Mouse (Mus musculus) right cerebral cortex, postnatal 4 days (tissue): Measurements from ENCODE around the gene Pik3r3.
"Not testable (repeated sequence)": the region's sequence is repeated elsewhere in the genome, so short reads cannot be mapped to it uniquely, and the experiment has no call there.

Experiments used
- DNase-seq: peaks from one replicate; pipeline ENCODE4 v3.0.0-alpha.2; 2022

The Pik3r3 gene

GRCm38 (mm10) chr4:116221140-116221851 is at the start of gene Pik3r3:
Gene Pik3r3, plus strand, starts transcription at chr4:116221618.
- DNase-seq: peak; percentile 99

DNA sequence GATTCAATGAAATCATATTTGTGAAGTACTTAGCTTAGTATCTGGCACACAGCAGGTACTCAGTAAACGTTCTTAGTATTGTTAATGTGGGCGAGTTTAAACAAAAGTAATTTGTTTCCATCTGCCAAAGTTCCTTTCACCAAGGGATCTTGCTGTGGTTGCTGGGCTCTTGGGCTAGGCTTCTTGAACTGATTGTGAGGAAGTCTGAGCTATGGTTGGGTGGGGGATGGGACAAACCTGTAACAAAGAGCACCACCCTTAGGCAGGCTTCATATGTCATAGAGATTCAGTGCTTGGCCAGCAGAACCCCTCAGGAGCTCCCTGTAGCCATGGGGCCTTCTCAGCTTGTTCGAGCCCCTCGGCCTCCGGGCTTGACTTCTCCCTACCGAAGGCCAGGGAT is 48.3 kb upstream of the Pik3r3 start, which contains the start of the genes 1700042G07Rik and Gm49337:
Gene 1700042G07Rik, plus strand, starts transcription at position 301 of the 400 bp plus-strand sequence.
Gene Gm49337, plus strand, starts transcription at position 313 of the 400 bp plus-strand sequence.
- no peak for DNase-seq

GRCm38 (mm10) chr4:116173752-116174151 is 47.7 kb upstream of the Pik3r3 start:
- no peak for DNase-seq

DNA sequence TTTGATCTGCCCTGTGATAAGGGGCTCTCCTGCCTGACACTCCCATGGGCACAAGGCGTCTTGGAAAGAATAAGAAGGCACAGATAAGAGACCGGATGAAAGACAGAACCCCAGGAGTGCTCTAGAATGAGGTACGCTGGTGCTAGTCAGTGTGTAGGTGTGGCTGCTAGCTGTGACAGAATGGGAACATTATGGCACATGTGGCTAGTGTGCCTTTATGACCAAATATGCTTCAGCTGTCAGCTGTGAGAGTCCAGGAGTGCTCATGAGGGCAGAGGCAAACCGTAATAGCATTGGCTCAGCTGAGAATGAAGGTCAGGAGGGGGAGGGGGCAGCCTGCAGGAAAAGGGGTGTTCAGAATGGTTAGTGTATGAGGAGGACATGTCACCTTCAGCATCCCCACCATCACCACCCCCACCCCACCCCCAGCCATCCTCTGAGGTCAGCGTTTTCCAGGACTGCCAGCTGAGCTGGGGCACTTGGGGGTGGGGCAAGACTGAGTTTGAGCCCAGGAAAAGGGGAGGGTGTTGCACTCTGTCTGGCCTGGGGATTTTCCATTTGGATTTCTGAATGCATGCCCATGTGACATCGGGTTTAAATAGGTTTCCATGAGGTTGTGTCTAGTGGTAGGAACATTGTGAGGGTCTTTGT is 46.8 kb upstream of the Pik3r3 start:
- no peak for DNase-seq

DNA sequence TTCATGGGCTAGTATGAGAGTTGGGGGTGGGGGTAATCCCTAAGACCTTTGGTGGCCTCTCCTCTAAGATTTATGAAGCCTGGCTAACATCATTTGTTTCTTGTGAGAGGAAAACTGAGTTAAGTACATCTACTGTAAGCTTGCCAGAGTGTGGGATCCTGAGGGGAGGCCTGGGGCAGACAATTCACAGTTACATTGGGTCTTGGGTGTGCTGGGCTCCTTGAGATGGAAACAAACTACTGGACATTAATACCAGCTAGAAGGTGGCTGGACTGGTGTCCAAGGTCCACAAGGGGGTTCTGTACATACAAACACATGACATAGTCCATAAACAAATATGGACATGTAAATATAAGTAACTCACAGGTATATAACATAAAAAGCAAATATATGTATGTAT is 46.3 kb upstream of the Pik3r3 start:
- no peak for DNase-seq

DNA sequence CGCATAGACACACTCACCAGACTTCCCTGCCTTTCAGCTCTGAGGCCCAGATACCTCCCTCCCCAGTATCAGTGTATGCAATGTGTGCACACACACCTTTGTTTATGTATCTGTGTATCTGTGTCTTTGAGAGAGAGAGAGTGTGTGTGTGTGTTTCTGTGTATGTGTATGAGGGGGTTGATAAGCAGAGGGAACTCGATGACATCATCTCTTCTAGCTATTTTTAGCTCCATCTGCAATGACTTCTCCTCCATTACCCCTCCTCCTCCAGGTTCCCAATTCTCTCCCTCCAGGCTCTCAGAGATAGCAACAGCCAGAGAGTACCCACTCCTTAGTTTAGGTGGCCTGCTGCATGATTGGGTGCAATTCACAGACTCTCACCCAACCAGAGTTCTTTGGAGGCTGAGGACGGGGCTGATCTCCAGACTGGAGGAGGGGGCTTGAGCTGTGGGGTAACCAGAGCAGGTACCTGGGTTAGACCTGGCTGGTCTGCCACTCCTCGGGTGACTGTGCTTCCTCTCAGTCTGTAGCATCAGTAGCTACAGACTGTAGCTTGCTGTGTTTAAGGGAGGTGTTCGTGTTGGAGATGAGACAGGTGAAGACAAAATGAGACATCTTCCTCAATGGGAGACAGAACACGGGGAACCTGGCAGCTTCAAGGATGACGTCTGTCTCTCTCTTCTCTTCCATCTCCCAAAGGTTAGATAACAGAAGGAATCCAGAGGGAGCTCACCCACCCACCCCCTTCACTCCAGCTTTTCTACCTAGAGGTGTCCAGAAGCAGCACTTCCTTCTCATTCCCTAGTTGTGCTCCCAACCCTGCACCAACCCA is 45.5 kb upstream of the Pik3r3 start:
- DNase-seq: no peak

DNA sequence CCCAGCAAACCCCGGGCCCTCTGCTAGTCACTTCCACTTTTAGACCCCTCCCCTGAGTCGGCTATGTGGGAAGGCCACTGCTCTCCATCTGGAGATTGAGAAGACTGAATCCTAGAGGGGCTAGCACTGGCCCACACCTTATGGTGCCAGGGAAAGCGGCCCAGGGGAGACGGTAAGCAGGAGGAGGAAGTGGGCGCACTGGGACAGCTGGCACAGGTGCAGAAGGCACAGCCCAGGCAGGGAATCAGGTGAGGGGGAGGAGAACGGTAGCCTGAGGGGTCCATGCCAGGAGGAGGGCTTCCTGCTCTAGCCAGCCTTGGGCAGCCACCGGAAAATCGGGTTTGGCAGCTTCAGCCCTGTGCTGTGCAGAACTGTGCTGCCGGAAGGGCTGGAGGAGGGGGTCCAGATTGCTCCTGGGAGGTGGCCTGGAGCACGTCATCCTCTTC is 44.9 kb upstream of the Pik3r3 start:
- peak; percentile 63 for DNase-seq

DNA sequence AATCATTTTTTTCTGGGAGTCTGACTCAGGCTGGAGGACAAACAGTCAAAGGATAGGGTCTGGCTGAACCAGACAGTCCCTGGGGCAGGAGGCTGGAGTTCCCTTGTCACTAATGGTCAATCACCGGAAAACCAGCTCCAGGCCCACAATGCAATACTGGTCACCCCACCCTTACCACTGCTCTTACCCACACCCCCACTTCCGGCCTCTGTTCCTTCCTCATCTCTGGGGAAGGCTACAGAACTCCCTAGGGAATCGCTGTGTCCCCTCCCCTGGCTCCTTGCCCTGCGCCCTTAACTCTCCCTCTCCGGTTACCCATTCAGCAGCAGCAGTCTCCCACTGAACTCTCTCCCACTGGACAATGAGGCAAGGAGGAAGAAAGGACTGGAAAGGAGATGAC is 44.3 kb upstream of the Pik3r3 start:
- DNase-seq: peak; percentile 40

- DNase-seq: no peak
Observed at GRCm38 (mm10) chr4:116182079-116182478, 39.3 kb upstream of the Pik3r3 start.

GRCm38 (mm10) chr4:116182745-116183144 is 38.7 kb upstream of the Pik3r3 start:
- no peak for DNase-seq

DNA sequence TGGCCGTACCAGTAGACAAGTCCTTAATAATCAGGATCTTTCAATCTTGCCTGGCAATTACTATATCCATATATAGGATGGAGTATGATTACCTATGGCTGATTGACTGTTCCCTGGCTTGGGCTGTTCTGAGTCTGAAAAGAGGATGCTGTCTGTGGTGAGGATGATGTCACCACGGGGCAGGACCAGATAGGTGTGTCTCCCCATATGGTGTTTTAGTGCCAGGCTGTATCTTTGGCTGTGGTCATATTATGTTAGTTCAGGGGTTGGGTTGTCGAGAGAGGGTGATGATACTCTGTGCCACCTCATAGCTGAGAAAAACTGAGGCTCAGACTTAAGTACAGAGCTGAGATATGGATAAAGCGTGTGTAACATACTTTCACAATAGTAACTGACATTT is 36.3 kb upstream of the Pik3r3 start:
- DNase-seq: no peak

GRCm38 (mm10) chr4:116192286-116192835 is 29.1 kb upstream of the Pik3r3 start:
- DNase-seq: no peak

DNA sequence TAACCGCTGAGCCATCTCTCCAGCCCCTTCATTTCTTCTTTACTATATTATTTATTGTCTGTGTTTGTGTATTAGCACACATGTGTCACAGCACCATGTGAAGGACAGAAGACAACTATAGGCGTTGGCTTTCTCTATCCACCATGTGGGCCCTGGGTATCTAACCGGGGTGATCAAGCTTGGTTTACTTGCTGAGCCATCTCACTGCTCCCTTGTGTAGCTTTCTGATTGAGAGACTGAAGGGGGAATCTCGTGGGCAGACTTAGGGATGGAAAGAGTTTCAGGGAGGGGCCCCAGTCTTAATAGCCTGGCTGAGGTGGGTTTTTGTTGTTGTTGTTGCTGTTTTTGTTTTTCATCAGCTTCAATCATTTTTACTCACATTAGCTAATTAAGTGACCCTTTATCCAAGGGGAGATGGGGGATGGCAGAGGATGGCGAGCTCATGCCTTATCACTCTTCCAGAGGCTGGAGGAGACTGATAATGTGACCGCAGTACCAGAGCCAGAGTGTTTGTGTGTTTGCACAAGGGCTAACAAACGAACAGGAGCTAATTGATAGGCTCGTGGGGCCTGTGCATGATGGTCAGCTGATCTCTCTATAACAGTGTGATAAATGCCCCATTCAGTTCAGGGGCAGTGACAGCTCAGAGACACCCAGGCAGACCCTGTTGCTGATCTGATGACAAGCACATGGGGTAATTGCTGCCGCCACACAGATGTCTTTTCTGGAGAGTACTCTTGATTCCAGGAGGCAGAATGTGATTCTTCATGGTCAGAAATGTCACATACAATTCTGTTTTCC is 27.6 kb upstream of the Pik3r3 start:
- DNase-seq: no peak

- DNase-seq: no peak
Observed at GRCm38 (mm10) chr4:116198422-116198821, 23.0 kb upstream of the Pik3r3 start.

GRCm38 (mm10) chr4:116204422-116204821 is 17.0 kb upstream of the Pik3r3 start:
- no peak for DNase-seq

GRCm38 (mm10) chr4:116206531-116206930 is 14.9 kb upstream of the Pik3r3 start:
- DNase-seq: no peak

- no peak for DNase-seq
Observed at GRCm38 (mm10) chr4:116208891-116209290, 12.5 kb upstream of the Pik3r3 start.

GRCm38 (mm10) chr4:116215895-116216605 is 5.4 kb upstream of the Pik3r3 start:
- no peak for DNase-seq

- DNase-seq: no peak
Observed at GRCm38 (mm10) chr4:116217046-116217445, 4.4 kb upstream of the Pik3r3 start.

GRCm38 (mm10) chr4:116217661-116218060 is 3.8 kb upstream of the Pik3r3 start:
- not testable (repeated sequence) for DNase-seq

GRCm38 (mm10) chr4:116219056-116219455 is 2.4 kb upstream of the Pik3r3 start:
- DNase-seq: no peak
